Mouse (Mus musculus) WW6 (cell line): ENCODE results near the gene Apbb1ip.

ENCODE experiments used
- DNase-seq: peaks from one replicate; pipeline ENCODE4 v3.0.0-alpha.2; 2013; ENCODE audit warnings: low read depth, low spot score

The Apbb1ip gene

GRCm38 (mm10) chr2:22775681-22776080 is 1.8 kb downstream of the Apbb1ip start:
- DNase-seq: no peak

DNA sequence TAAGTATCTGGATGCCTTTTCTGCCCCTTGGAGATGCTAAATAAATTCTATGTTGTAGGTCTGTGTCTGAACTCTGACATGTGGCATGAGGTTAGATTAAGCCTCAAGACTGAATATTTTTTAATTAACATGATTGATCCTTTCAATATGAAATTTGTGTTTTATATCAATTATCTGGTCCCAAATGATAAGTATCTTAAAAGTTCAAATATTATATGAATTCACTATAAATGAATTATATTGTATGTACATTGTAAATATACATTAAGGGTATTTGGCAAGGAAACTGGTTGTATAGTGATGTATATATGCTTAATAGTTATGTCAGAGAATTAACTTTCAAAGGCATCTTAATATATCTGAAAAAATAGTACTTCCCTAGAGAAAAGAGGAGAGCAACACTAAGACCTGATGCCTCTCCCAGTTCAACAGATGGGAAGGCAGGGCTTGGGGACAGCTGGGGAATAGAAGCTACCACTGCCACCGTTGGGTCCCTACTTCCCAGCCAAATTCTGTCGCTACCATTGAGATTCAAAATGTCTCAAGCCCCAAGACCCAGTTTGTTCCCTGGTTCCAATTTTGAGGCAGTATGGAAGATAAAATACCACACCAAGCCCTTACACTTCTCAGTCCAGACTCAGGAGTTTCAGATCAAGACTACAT is 2.8 kb downstream of the Apbb1ip start:
- no peak for DNase-seq

- no peak for DNase-seq
Measured at GRCm38 (mm10) chr2:22777757-22778156, 3.9 kb downstream of the Apbb1ip start.

GRCm38 (mm10) chr2:22780884-22781283 is 7.0 kb downstream of the Apbb1ip start:
- DNase-seq: no peak

DNA sequence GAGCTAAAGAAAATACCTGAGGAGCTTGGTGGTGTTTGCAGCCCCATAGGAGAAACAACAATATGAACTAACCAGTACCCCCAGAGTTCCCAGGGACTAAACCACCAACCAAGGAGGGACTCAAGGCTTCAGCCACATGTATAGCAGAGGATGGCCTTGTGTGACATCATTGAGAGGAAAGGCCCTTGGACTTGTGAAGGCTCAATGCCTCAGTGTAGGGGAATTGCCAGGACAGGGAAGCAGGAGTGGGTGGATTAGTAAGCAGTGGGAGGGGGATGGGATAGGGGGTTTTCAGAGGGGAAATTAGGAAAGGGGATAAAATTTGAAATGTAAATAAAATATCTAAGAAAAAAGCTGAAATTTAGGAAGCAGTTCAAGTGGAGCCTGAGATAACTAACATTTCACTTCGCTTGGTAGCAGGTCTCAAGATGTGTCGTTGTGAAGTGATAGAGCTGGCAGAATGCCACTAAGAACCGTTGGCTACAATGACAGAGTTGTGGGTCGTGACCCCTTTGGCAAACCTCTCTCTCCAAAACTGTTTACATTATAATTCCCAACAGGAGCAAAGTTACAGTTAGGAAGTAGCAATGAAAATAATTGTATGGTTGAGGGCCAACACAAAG is 7.6 kb downstream of the Apbb1ip start:
- no peak for DNase-seq

GRCm38 (mm10) chr2:22782057-22782456 is 8.2 kb downstream of the Apbb1ip start:
- no peak for DNase-seq

- DNase-seq: no peak
Measured at GRCm38 (mm10) chr2:22783137-22783638, 9.3 kb downstream of the Apbb1ip start.

GRCm38 (mm10) chr2:22784186-22784585 is 10.3 kb downstream of the Apbb1ip start:
- no peak for DNase-seq

- no peak for DNase-seq
Measured at GRCm38 (mm10) chr2:22784771-22785170, 10.9 kb downstream of the Apbb1ip start.

- DNase-seq: no peak
Measured at GRCm38 (mm10) chr2:22788658-22789057, 14.8 kb downstream of the Apbb1ip start.

- no peak for DNase-seq
Measured at GRCm38 (mm10) chr2:22789576-22789975, 15.7 kb downstream of the Apbb1ip start.

GRCm38 (mm10) chr2:22790435-22790834 is 16.5 kb downstream of the Apbb1ip start:
- DNase-seq: no peak

GRCm38 (mm10) chr2:22795087-22795486 is 21.2 kb downstream of the Apbb1ip start:
- DNase-seq: no peak

GRCm38 (mm10) chr2:22796487-22796886 is 22.6 kb downstream of the Apbb1ip start:
- no peak for DNase-seq

DNA sequence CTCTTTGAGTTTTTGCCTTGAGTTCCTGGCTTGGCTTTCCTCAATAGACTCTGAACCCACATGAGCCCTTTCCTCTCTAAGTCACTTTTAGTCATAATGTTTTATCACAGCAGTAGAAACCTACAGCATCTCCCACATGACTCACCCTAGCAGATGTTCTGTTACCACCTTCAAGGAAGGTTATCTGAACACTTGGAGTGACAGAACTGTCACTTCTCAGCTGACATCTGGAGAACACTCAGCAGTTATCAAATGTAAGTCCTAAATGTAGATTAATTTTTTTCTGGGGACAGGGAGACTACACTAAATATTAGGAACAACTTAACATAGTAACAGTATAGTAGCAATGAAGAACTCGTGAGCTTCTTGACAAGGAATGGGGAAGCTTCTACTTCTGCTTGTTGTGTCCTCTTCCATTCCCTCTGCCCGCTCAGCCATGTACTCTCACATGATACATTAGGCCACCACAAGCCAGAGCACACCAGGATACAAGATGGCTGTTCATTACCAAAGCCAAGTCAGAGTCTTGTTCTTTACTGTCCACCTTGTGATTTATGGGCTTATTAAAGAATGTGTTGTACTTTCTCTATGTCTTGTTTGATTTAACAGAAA is 25.6 kb downstream of the Apbb1ip start:
- no peak for DNase-seq

- DNase-seq: no peak
Measured at GRCm38 (mm10) chr2:22805589-22805988, 31.7 kb downstream of the Apbb1ip start.

DNA sequence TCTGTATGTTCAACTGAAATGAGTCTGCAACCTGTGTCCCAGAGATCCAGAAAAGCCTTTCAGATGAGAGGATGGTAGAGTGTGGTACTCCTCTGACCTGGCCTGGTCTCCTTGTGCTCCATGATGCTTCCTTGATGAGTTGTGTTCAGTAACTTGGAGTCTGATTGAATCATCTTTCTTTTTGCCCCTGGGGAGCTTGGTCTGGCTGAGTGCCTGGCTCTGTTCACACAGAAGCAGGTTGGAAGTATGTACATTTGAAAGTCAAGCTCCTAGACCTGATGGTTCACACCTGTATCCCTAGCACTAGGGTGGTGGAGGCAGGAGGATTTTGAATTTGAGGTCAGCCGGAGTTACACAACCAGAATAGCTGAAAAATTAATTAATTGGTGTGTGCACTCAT is 32.7 kb downstream of the Apbb1ip start:
- no peak for DNase-seq

GRCm38 (mm10) chr2:22807312-22807711 is 33.4 kb downstream of the Apbb1ip start:
- DNase-seq: no peak

GRCm38 (mm10) chr2:22810851-22811250 is 37.0 kb downstream of the Apbb1ip start:
- no peak for DNase-seq

- no peak for DNase-seq
Measured at GRCm38 (mm10) chr2:22811466-22811865, 37.6 kb downstream of the Apbb1ip start.

- DNase-seq: no peak
Measured at GRCm38 (mm10) chr2:22813921-22814320, 40.0 kb downstream of the Apbb1ip start.

DNA sequence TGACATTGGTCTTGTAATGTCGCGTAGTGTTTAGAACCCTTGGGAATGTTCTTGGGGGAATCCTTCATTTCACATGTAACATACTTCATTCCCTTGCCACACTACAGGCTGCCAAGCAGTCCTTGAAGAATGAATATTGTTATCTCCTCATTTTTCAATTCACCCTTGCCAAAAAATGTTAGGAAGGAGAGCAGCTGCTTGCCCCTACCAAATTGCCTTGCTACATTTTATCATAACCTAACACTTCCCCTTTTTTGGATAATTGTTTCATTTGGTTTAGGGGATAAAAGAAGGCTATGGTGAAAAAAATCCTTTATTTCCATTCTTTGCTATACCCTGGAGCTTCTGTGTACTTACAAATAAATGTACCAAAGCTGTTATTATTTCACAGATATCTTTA is 41.8 kb downstream of the Apbb1ip start:
- DNase-seq: no peak

DNA sequence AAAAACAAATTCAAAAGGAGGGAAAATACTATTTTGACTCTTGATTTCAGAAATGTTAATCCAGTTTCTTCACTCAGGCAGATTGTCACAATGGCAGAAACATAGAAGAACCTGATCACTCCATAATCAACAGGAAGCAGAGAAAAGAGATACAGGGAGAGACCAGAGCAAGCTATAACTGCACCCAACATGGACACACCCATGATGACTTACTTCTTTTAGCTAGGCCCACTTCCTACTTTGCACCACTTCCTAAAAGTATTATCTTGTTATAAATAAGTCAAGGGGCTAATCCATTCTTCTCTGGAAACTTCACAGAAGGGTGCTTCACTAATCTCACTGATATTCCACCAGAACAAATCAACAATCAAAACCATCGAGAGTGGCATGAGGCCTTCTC is 42.3 kb downstream of the Apbb1ip start:
- DNase-seq: no peak
